In genomic region chr6:95117614-95118541, GRCm38 (mm10) we compare ENCODE assay signal across 8 mouse cellular contexts. TPM values are rescaled to one million over a fixed set of nuclear protein-coding genes. Genes with fewer than 3 reads are reported as not detected.
DNase-seq lines count a peak whose midpoint lies in the region; ATAC-seq and TF ChIP-seq lines count a peak whose summit lies in the region.

No protein-coding gene starts in this region.

- peak; percentile 99 for ATAC-seq in erythroid progenitor cell, adult 5-6 weeks (replicated peaks; ENCODE audit: low FRiP score, poor library complexity, severe bottlenecking)
- ATAC-seq in heart, embryonic 12.5 days (ENCODE audit: insufficient number of reproducible peaks, low FRiP score): peak; percentile 100
- peak; percentile 100 for ATAC-seq in kidney, postnatal 0 days (replicated peaks; ENCODE audit: low FRiP score, low read depth)
- ATAC-seq in liver, embryonic 11.5 days (replicated peaks; ENCODE audit: low FRiP score): peak; percentile 97
- ATAC-seq in stomach, embryonic 14.5 days (ENCODE audit: insufficient number of reproducible peaks, insufficient read depth, low FRiP score, low read depth): peak; percentile 100

- peak overlapping the region; percentile 78 for H3K4me3 ChIP-seq in heart, embryonic 12.5 days
- peak overlapping the region; percentile 84 for H3K4me3 ChIP-seq in kidney, postnatal 0 days (replicated peaks; ENCODE audit: low read depth, low read length)
- H3K4me3 ChIP-seq in liver, embryonic 11.5 days (ENCODE audit: low read depth, low read length): peak overlapping the region; percentile 90
- peak overlapping the region; percentile 73 for H3K4me3 ChIP-seq in stomach, embryonic 14.5 days (ENCODE audit: low read depth, low read length)

- H3K27me3 ChIP-seq in heart, embryonic 12.5 days (replicated peaks): 0 out of 2 replicates have a peak, but pooled peaks cover 3% of the 10 kb centered on the region
- no peaks in the 10 kb centered on the region for H3K27me3 ChIP-seq in kidney, postnatal 0 days (ENCODE audit: insufficient read depth, low read length)
- H3K27me3 ChIP-seq in liver, embryonic 11.5 days (replicated peaks; ENCODE audit: control insufficient read depth, insufficient read depth, low read length): no peaks in the 10 kb centered on the region
- 0 out of 2 replicates have a peak, but pooled peaks cover 2% of the 10 kb centered on the region for H3K27me3 ChIP-seq in stomach, embryonic 14.5 days (ENCODE audit: control insufficient read depth, insufficient read depth, low read length)

- H3K4me1 ChIP-seq in heart, embryonic 12.5 days (replicated peaks): peaks cover 11% of the 10 kb centered on the region
- no peaks in the 10 kb centered on the region for H3K4me1 ChIP-seq in kidney, postnatal 0 days (replicated peaks; ENCODE audit: insufficient read depth, low read length)
- H3K4me1 ChIP-seq in liver, embryonic 11.5 days (replicated peaks; ENCODE audit: control insufficient read depth, insufficient read depth, low read length): peaks cover 8% of the 10 kb centered on the region
- H3K4me1 ChIP-seq in stomach, embryonic 14.5 days (ENCODE audit: control insufficient read depth, insufficient read depth, low read length): peaks cover 3% of the 10 kb centered on the region; the same call in 1 of the 2 replicates

- peak overlapping the region; percentile 73 for H3K4me2 ChIP-seq in heart, embryonic 12.5 days
- H3K4me2 ChIP-seq in kidney, postnatal 0 days (ENCODE audit: low read length): peak overlapping the region; percentile 79
- peak overlapping the region; percentile 83 for H3K4me2 ChIP-seq in liver, embryonic 11.5 days
- peak overlapping the region; percentile 56 for H3K4me2 ChIP-seq in stomach, embryonic 14.5 days (replicated peaks; ENCODE audit: low read depth, low read length)

- peak; percentile 98 for DNase-seq in CD4-positive helper T cell, adult 2 months (ENCODE audit: low read depth, low spot score)
- peak; percentile 98 for DNase-seq in brain, embryonic 18.5 days (ENCODE audit: low read depth, low spot score)
- DNase-seq in kidney, postnatal 0 days (ENCODE audit: low spot score): peak; percentile 99
- peak; percentile 94 for DNase-seq in liver, embryonic 11.5 days (ENCODE audit: low spot score)
- DNase-seq in naive thymus-derived CD4-positive, alpha-beta T cell, adult 2 months (ENCODE audit: low read depth): peak; percentile 98

- H3K27ac ChIP-seq in heart, embryonic 12.5 days (ENCODE audit: poor library complexity, severe bottlenecking): peak overlapping the region; percentile 46
- H3K27ac ChIP-seq in kidney, postnatal 0 days: no peak overlapping the region
- H3K27ac ChIP-seq in liver, embryonic 11.5 days (ENCODE audit: low read depth, low read length): peak overlapping the region; percentile 58
- peak overlapping the region; percentile 63; the same call in 1 of the 2 replicates for H3K27ac ChIP-seq in stomach, embryonic 14.5 days (ENCODE audit: low read length)

- peak overlapping the region; percentile 73 for H3K9ac ChIP-seq in heart, embryonic 12.5 days
- peak overlapping the region; percentile 50 for H3K9ac ChIP-seq in kidney, postnatal 0 days (ENCODE audit: low read depth, low read length)
- peak overlapping the region; percentile 78 for H3K9ac ChIP-seq in liver, embryonic 11.5 days (ENCODE audit: low read depth, low read length)
- peak overlapping the region; percentile 52 for H3K9ac ChIP-seq in stomach, embryonic 14.5 days (replicated peaks; ENCODE audit: low read depth, low read length)

- WGBS in heart, embryonic 12.5 days: under 1% methylated on average over 84 of the region's 103 CpGs
- WGBS in kidney, postnatal 0 days: under 1% methylated on average over 86 of the region's 103 CpGs
- under 1% methylated on average over 95 of the region's 103 CpGs for WGBS in liver, embryonic 11.5 days
- under 1% methylated on average over 97 of the region's 103 CpGs for WGBS in stomach, embryonic 14.5 days

- no peaks in the 10 kb centered on the region for H3K9me3 ChIP-seq in heart, embryonic 12.5 days (replicated peaks)
- H3K9me3 ChIP-seq in kidney, postnatal 0 days (replicated peaks; ENCODE audit: low read length): no peaks in the 10 kb centered on the region
- no peaks in the 10 kb centered on the region for H3K9me3 ChIP-seq in liver, embryonic 11.5 days (ENCODE audit: control insufficient read depth, low read length)
- no peaks in the 10 kb centered on the region for H3K9me3 ChIP-seq in stomach, embryonic 14.5 days (ENCODE audit: control insufficient read depth, low read depth, low read length)

- TF ChIP-seq CTCF in kidney, postnatal 0 days (IDR thresholded peaks at IDR 0.05; ENCODE audit: low read depth): peak; percentile 36

- 0 out of 2 replicates have a peak, but pooled peaks cover 3% of the 10 kb centered on the region for H3K36me3 ChIP-seq in heart, embryonic 12.5 days
- H3K36me3 ChIP-seq in kidney, postnatal 0 days (ENCODE audit: insufficient read depth, low read length): no peaks in the 10 kb centered on the region
- H3K36me3 ChIP-seq in liver, embryonic 11.5 days (ENCODE audit: control insufficient read depth, insufficient read depth, low read length): peaks cover 8% of the 10 kb centered on the region; the same call in 1 of the 2 replicates
- peaks cover 4% of the 10 kb centered on the region; the same call in 1 of the 2 replicates for H3K36me3 ChIP-seq in stomach, embryonic 14.5 days (ENCODE audit: control insufficient read depth, insufficient read depth, low read length)

RNA-seq across cellular contexts. Expression of gene Kbtbd8, which starts 0.8 kb away (rescaled TPM):
- 0.72 and 0.84 TPM in 2 replicates for total RNA-seq in erythroid progenitor cell, adult 5-6 weeks (2015; ENCODE audit: low replicate concordance)
- 1.7 and 3.9 TPM in 2 replicates for total RNA-seq in erythroid progenitor cell, adult 5-6 weeks (2017; ENCODE audit: low replicate concordance)
- polyA plus RNA-seq in heart, embryonic 12.5 days (2016; fragmentation: Nextera tagmentation; extraction: Ambion mirVana): 1.8 and 2.3 TPM in 2 replicates
- polyA plus RNA-seq in kidney, postnatal 0 days (2015; fragmentation: Nextera tagmentation; extraction: Ambion mirVana): 1.4 and 1.6 TPM in 2 replicates
- polyA plus RNA-seq in liver, embryonic 11.5 days (2014; fragmentation: Nextera tagmentation; extraction: Ambion mirVana): 9.7 and 14.8 TPM in 2 replicates
- 4.7 and 6.2 TPM in 2 replicates for polyA plus RNA-seq in stomach, embryonic 14.5 days (2014; fragmentation: Nextera tagmentation; extraction: Ambion mirVana)
